Mouse (Mus musculus) intestine, embryonic 16.5 days (tissue): ENCODE results near the gene Lmx1a. TPM values are rescaled to one million over a fixed set of nuclear protein-coding genes. Genes with fewer than 3 reads are reported as not detected.
A peak's percentile ranks its signal among the peaks of the same experiment; 100 is the strongest.

ENCODE experiments used
- ATAC-seq: fragments of 200-750 bp; cut with Nextera tagmentation; 2 replicates; pipeline ENCODE4 v1.8.0; 2017; ENCODE audit warnings: moderate TSS enrichment, moderate library complexity
- H3K27ac ChIP-seq: fragments of 300-500 bp; sonication (generic); 2 replicates; pipeline ENCODE4 v1.5.1; 2014; ENCODE audit warnings: mild to moderate bottlenecking, low read length
- H3K27me3 ChIP-seq: fragments of 300-500 bp; sonication (generic); replicated peaks from 2 replicates; pipeline ENCODE4 v1.6.1; 2014; ENCODE audit warnings: low read length, control low read depth, mixed read lengths; ENCODE audit not compliant: control insufficient read depth, insufficient read depth
- H3K36me3 ChIP-seq: fragments of 300-500 bp; sonication (generic); 2 replicates; pipeline ENCODE4 v1.6.1; 2014; ENCODE audit warnings: low read length, control low read depth; ENCODE audit not compliant: control insufficient read depth, insufficient read depth
- H3K4me1 ChIP-seq: fragments of 300-500 bp; sonication (generic); 2 replicates; pipeline ENCODE4 v1.6.1; 2014; ENCODE audit warnings: low read length, control low read depth, mixed read lengths; ENCODE audit not compliant: control insufficient read depth, insufficient read depth
- H3K4me2 ChIP-seq: fragments of 300-500 bp; sonication (generic); 2 replicates; pipeline ENCODE4 v1.6.1; 2014; ENCODE audit warnings: low read depth, low read length, control low read depth
- H3K4me3 ChIP-seq: fragments of 300-500 bp; sonication (generic); 2 replicates; pipeline ENCODE4 v1.5.1; 2014; ENCODE audit warnings: mild to moderate bottlenecking, low read length
- H3K9ac ChIP-seq: fragments of 300-500 bp; sonication (generic); 2 replicates; pipeline ENCODE4 v1.6.1; 2014; ENCODE audit warnings: low read depth, low read length
- H3K9me3 ChIP-seq: fragments of 300-500 bp; sonication (generic); 2 replicates; pipeline ENCODE4 v1.6.1; 2016; ENCODE audit warnings: low read length, control low read depth; ENCODE audit not compliant: control insufficient read depth
- WGBS: fragments of 180-500 bp; shearing (Covaris S2); extraction: QIAGEN DNeasy Blood & Tissue Kit; methylation state at CpG from one replicate; pipeline ENCODE4 v1.1.7; 2014; 5-methylcytosine and 5-hydroxymethylcytosine counted together
- polyA plus RNA-seq: library from polyadenylated mRNA; unstranded; fragments of >200 nt; fragmentation: Nextera tagmentation; extraction: Ambion mirVana; gene quantifications from 2 replicates; pipeline ENCODE4 v1.2.1, GENCODE M21; 2015

Gene Lmx1a
- polyA plus RNA-seq, 1 experiment from 2014 or later, result 0.54 TPM

- H3K4me1 ChIP-seq, result no peaks in the 10 kb centered on the region
- no peak overlapping the region for H3K4me3 ChIP-seq
- no peaks in the 10 kb centered on the region for H3K27me3 ChIP-seq
- no peak overlapping the region for H3K9ac ChIP-seq
- ATAC-seq, result no peak
- WGBS, result 63% methylated on average over 3 of the region's 3 CpGs
- no peak overlapping the region for H3K4me2 ChIP-seq
- no peaks in the 10 kb centered on the region for H3K9me3 ChIP-seq
- no peaks in the 10 kb centered on the region for H3K36me3 ChIP-seq
- H3K27ac ChIP-seq, result no peak overlapping the region
Measured at GRCm38 (mm10) chr1:167790688-167791087, 101.7 kb downstream of the Lmx1a start.

GRCm38 (mm10) chr1:167791221-167791620, 102.2 kb downstream of the Lmx1a start:
- ATAC-seq, result no peak
- Histone ChIP-seq H3K36me3 (no peaks in the 10 kb centered on the region), H3K4me3 (no peak overlapping the region), H3K9me3 (no peaks in the 10 kb centered on the region), H3K4me1 (no peaks in the 10 kb centered on the region), H3K27ac (no peak overlapping the region), H3K9ac (no peak overlapping the region), H3K27me3 (no peaks in the 10 kb centered on the region), H3K4me2 (no peak overlapping the region)
- WGBS, result 70% methylated on average over 11 of the region's 11 CpGs

GRCm38 (mm10) chr1:167801923-167802322, 112.9 kb downstream of the Lmx1a start:
- Histone ChIP-seq H3K4me3 (no peak overlapping the region), H3K27me3 (peaks cover 13% of the 10 kb centered on the region; the same call in 1 of the 2 replicates), H3K4me2 (no peak overlapping the region), H3K9ac (no peak overlapping the region), H3K4me1 (peaks cover 4% of the 10 kb centered on the region; the same call in 1 of the 2 replicates), H3K27ac (no peak overlapping the region), H3K9me3 (no peaks in the 10 kb centered on the region), H3K36me3 (no peaks in the 10 kb centered on the region)
- whole genome bisulfite sequencing, result 30% methylated on average over 4 of the region's 4 CpGs
- 0 out of 2 replicates have a peak, but pooled peaks have one; percentile 28 for ATAC-seq

GRCm38 (mm10) chr1:167802510-167803271, 113.7 kb downstream of the Lmx1a start:
- no peak overlapping the region for H3K27ac ChIP-seq
- peak overlapping the region; percentile 58 for H3K4me3 ChIP-seq
- H3K4me2 ChIP-seq, result peak overlapping the region; percentile 92
- WGBS, result 1% methylated on average over 59 of the region's 59 CpGs
- H3K9ac ChIP-seq, result peak overlapping the region; percentile 61
- H3K36me3 ChIP-seq, result no peaks in the 10 kb centered on the region
- peaks cover 13% of the 10 kb centered on the region; the same call in 1 of the 2 replicates for H3K27me3 ChIP-seq
- H3K4me1 ChIP-seq, result peaks cover 4% of the 10 kb centered on the region; the same call in 1 of the 2 replicates
- H3K9me3 ChIP-seq, result no peaks in the 10 kb centered on the region
- ATAC-seq, result peak; percentile 78

- WGBS, result 12% methylated on average over 10 of the region's 10 CpGs
- H3K36me3 ChIP-seq, result no peaks in the 10 kb centered on the region
- H3K9ac ChIP-seq, result peak overlapping the region; percentile 61; the same call in 1 of the 2 replicates
- no peak for ATAC-seq
- peak overlapping the region; percentile 58 for H3K4me3 ChIP-seq
- peak overlapping the region; percentile 92 for H3K4me2 ChIP-seq
- H3K27ac ChIP-seq, result no peak overlapping the region
- H3K4me1 ChIP-seq, result peaks cover 4% of the 10 kb centered on the region; the same call in 1 of the 2 replicates
- no peaks in the 10 kb centered on the region for H3K9me3 ChIP-seq
- H3K27me3 ChIP-seq, result peaks cover 13% of the 10 kb centered on the region; the same call in 1 of the 2 replicates
Measured at GRCm38 (mm10) chr1:167803351-167803981, 114.4 kb downstream of the Lmx1a start.

DNA sequence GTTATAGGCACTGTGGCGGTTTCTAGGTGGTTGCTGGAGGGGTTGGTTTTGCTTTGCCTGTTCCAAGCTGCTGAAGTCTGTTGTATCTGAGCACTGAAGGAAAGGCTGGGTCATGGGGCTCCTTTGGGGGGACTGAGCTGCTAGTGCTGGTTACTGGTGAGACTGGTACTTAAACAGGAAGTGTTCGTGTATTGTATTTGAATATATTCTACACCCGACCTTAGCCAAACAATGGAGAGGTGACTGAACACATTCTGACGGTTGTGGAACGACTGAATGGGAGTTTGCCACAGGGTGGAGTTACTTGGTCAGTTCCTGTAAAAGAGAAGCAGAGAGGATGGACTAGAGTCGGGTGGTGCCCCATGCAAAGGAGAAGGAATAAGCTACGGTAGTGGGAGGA, 115.8 kb downstream of the Lmx1a start:
- 47% methylated on average over 7 of the region's 7 CpGs for WGBS
- no peak overlapping the region for H3K4me2 ChIP-seq
- no peaks in the 10 kb centered on the region for H3K9me3 ChIP-seq
- H3K4me3 ChIP-seq, result no peak overlapping the region
- H3K9ac ChIP-seq, result no peak overlapping the region
- ATAC-seq, result no peak
- H3K27ac ChIP-seq, result no peak overlapping the region
- H3K4me1 ChIP-seq, result peaks cover 4% of the 10 kb centered on the region; the same call in 1 of the 2 replicates
- peaks cover 13% of the 10 kb centered on the region; the same call in 1 of the 2 replicates for H3K27me3 ChIP-seq
- H3K36me3 ChIP-seq, result no peaks in the 10 kb centered on the region

- WGBS, result 78% methylated on average over 4 of the region's 4 CpGs
Measured at GRCm38 (mm10) chr1:167811141-167811540, 122.1 kb downstream of the Lmx1a start.

DNA sequence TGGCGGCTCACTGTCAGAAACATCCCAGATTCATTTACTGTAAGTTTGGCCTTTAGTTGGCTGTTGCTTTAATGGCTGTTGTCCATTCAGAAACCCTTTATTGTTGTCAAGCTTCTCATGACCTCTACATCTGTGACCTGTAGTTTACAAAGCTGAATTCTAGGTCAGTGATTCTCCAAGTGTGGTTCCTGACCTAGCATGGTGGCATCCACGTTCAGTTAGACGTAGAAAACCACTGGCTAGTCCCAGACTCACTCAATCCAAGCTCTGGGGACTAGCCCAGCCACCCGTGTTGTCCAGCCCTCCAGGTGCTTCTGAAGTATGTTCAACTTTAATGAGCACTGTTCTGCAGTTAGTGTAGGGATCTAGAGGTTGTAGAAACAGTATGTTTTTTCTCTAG, 126.1 kb downstream of the Lmx1a start:
- Histone ChIP-seq H3K9ac (no peak overlapping the region), H3K27ac (no peak overlapping the region), H3K4me1 (no peaks in the 10 kb centered on the region), H3K4me2 (no peak overlapping the region), H3K9me3 (no peaks in the 10 kb centered on the region), H3K36me3 (no peaks in the 10 kb centered on the region), H3K4me3 (no peak overlapping the region), H3K27me3 (no peaks in the 10 kb centered on the region)
- WGBS, result 80% methylated on average over 4 of the region's 4 CpGs
- ATAC-seq, result no peak

More at GRCm38 (mm10) chr1:167811141-167811540, 122.1 kb downstream of the Lmx1a start:
- H3K27ac ChIP-seq, result no peak overlapping the region
- H3K9ac ChIP-seq, result no peak overlapping the region
- H3K36me3 ChIP-seq, result no peaks in the 10 kb centered on the region
- no peak overlapping the region for H3K4me2 ChIP-seq
- ATAC-seq, result no peak
- no peaks in the 10 kb centered on the region for H3K9me3 ChIP-seq
- no peaks in the 10 kb centered on the region for H3K4me1 ChIP-seq
- H3K4me3 ChIP-seq, result no peak overlapping the region
- no peaks in the 10 kb centered on the region; the same call in 1 of the 2 replicates for H3K27me3 ChIP-seq

DNA sequence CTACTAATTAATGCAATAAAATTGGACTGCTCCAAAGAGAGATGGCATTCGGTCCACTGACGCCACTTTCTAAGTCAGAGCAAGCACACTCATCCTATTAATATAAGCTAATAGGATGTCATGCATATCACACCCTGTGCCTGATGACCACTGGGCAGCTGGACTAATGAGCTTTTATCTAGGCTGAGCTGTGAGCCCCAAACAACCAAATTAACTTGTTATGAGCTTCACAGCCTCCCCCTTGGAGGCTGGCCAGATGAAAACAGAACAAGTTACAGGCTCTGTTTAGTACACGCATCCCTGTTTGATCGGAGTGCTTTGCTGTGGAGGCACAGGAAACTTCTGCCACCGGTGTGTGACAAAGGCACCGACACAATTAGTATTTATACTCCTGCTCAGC, 128.0 kb downstream of the Lmx1a start:
- H3K9ac ChIP-seq, result no peak overlapping the region
- WGBS, result 54% methylated on average over 6 of the region's 6 CpGs

More for the DNA sequence above, 128.0 kb downstream of the Lmx1a start:
- Histone ChIP-seq H3K4me1 (no peaks in the 10 kb centered on the region), H3K27me3 (no peaks in the 10 kb centered on the region), H3K4me2 (no peak overlapping the region), H3K27ac (no peak overlapping the region), H3K4me3 (no peak overlapping the region), H3K9me3 (no peaks in the 10 kb centered on the region), H3K36me3 (no peaks in the 10 kb centered on the region)
- ATAC-seq, result no peak
